Mouse (Mus musculus) liver, embryonic 13.5 days (tissue): ENCODE results near the gene Gm5678. TPM values are rescaled to one million over a fixed set of nuclear protein-coding genes. Genes with fewer than 3 reads are reported as not detected.

Source experiments
- ATAC-seq: fragments of 200-750 bp; cut with Nextera tagmentation; 2 replicates; pipeline ENCODE4 v1.8.0; 2017; ENCODE audit warnings: low read depth, mild to moderate bottlenecking, moderate number of reproducible peaks, moderate library complexity
- DNase-seq: peaks from one replicate; pipeline ENCODE4 v3.0.0; 2022
- H3K27ac ChIP-seq: fragments of 300-500 bp; sonication (generic); 2 replicates; pipeline ENCODE4 v1.5.1; 2015; ENCODE audit warnings: moderate library complexity, mild to moderate bottlenecking, inconsistent platforms
- H3K27me3 ChIP-seq: fragments of 300-500 bp; sonication (generic); 2 replicates; pipeline ENCODE4 v1.6.1; 2015; ENCODE audit warnings: mild to moderate bottlenecking, inconsistent platforms
- H3K36me3 ChIP-seq: fragments of 300-500 bp; sonication (generic); 2 replicates; pipeline ENCODE4 v1.6.1; 2015; ENCODE audit warnings: mild to moderate bottlenecking, inconsistent platforms
- H3K4me1 ChIP-seq: fragments of 300-500 bp; sonication (generic); replicated peaks from 2 replicates; pipeline ENCODE4 v1.6.1; 2015; ENCODE audit warnings: inconsistent platforms
- H3K4me2 ChIP-seq: fragments of 300-500 bp; sonication (generic); 2 replicates; pipeline ENCODE4 v1.6.1; 2015; ENCODE audit warnings: inconsistent platforms, mild to moderate bottlenecking, moderate library complexity
- H3K4me3 ChIP-seq: fragments of 300-500 bp; sonication (generic); replicated peaks from 2 replicates; pipeline ENCODE4 v1.5.1; 2015; ENCODE audit warnings: mild to moderate bottlenecking, inconsistent platforms
- H3K9ac ChIP-seq: fragments of 300-500 bp; sonication (generic); 2 replicates; pipeline ENCODE4 v1.6.1; 2015; ENCODE audit warnings: mild to moderate bottlenecking, inconsistent platforms
- H3K9me3 ChIP-seq: fragments of 300-500 bp; sonication (generic); replicated peaks from 2 replicates; pipeline ENCODE4 v1.6.1; 2016; ENCODE audit warnings: inconsistent platforms
- WGBS: fragments of 180-500 bp; shearing (Covaris S2); methylation state at CpG from one replicate; pipeline ENCODE4 v1.1.7; 2015; ENCODE audit not compliant: insufficient replicate concordance; 5-methylcytosine and 5-hydroxymethylcytosine counted together
- polyA plus RNA-seq: library from polyadenylated mRNA; unstranded; fragments of >200 nt; fragmentation: Nextera tagmentation; extraction: Ambion mirVana; gene quantifications from 2 replicates; pipeline ENCODE4 v1.2.1, GENCODE M21; 2015

Gm5678 gene
- polyA plus RNA-seq = not detected in 2 replicates

GRCm38 (mm10) chr16:93627761-93628400, at the start of gene Gm5678:
Gm5678 (plus strand) TSS chr16:93628097.
- H3K4me1 ChIP-seq = no peaks in the 10 kb centered on the region
- DNase-seq (no peak), ATAC-seq (no peak)
- no peaks in the 10 kb centered on the region for H3K9me3 ChIP-seq
- H3K9ac ChIP-seq = no peak within 1 kb of the TSS
- H3K4me3 ChIP-seq = no peak within 1 kb of the TSS
- no peaks in the 10 kb centered on the region for H3K36me3 ChIP-seq
- WGBS = 72% methylated on average over 23 of the region's 23 CpGs
- no peak within 1 kb of the TSS for H3K4me2 ChIP-seq
- H3K27ac ChIP-seq = no peak within 1 kb of the TSS
- peaks cover 12% of the 10 kb centered on the region; the same call in 1 of the 2 replicates for H3K27me3 ChIP-seq

GRCm38 (mm10) chr16:93578346-93579005, 49.4 kb upstream of the Gm5678 start:
- 69% methylated on average over 8 of the region's 8 CpGs for WGBS
- Histone ChIP-seq H3K9ac (no peak overlapping the region), H3K27ac (no peak overlapping the region), H3K9me3 (no peaks in the 10 kb centered on the region), H3K27me3 (no peaks in the 10 kb centered on the region), H3K4me3 (no peak overlapping the region), H3K4me2 (no peak overlapping the region), H3K36me3 (no peaks in the 10 kb centered on the region), H3K4me1 (no peaks in the 10 kb centered on the region)
- no peak for ATAC-seq
- no peak for DNase-seq

DNA sequence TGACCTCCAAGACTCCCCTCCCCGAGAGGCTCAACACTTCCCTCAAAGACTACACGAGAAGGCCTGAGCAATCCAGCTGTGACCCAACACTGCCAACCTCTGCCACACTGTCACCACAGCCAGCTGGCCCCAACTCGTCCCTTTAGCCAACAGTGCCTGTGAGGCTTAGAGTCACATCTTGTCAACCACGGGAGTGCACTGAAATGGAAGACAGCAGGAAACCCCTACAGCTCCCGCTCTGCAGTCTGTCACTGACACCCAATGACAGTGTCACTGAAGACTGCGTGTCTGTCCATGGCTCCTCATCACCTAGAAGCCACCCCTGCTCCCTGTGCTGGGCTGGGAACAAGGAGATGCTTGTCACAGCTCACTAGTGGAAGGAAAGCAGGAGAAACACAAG, 46.8 kb upstream of the Gm5678 start:
- peaks cover 9% of the 10 kb centered on the region; the same call in 1 of the 2 replicates for H3K36me3 ChIP-seq
- no peak overlapping the region for H3K9ac ChIP-seq
- H3K9me3 ChIP-seq = no peaks in the 10 kb centered on the region
- H3K4me3 ChIP-seq = no peak overlapping the region
- DNase-seq (no peak), ATAC-seq (no peak)
- H3K27me3 ChIP-seq = no peaks in the 10 kb centered on the region
- WGBS = 55% methylated on average over 6 of the region's 6 CpGs
- peaks cover 11% of the 10 kb centered on the region; the same call in 1 of the 2 replicates for H3K4me1 ChIP-seq
- no peak overlapping the region for H3K4me2 ChIP-seq
- H3K27ac ChIP-seq = no peak overlapping the region

DNA sequence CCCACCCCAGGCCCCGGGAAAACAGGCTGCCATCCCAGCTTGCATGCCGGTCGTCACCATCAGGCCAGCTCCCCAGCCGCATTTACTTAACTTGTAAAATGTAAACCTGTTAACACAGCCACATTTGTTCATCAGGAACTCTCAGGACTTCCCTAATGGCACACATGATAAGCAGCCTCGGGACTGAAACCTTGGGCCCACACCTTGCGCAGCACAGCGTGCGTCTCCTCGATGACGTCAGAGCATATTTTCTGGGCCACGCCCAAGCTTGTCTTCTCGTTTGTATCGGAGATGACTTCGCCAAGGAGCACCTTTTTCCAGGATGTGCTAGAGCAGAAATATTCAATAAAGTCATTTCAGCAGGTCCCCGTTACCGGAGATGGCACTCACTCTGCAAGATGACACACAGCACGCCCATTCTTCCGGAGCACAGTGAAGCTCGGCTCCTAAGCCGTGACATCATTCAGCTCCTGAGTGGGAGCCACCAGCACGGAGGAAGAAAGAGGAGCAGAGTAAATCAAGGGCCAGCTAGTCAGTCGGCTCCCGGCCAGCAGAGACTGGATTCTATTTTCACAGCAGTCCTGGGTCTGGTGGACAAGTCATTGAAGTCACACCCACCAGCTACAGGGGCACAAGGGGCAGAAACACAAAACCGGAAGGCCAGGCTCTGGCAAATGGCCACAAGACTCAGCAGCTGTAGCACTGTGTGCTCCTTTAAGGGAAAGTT, 42.8 kb upstream of the Gm5678 start:
- Histone ChIP-seq H3K4me3 (no peak overlapping the region), H3K4me2 (no peak overlapping the region), H3K9me3 (no peaks in the 10 kb centered on the region), H3K27ac (no peak overlapping the region), H3K9ac (no peak overlapping the region), H3K27me3 (no peaks in the 10 kb centered on the region), H3K36me3 (peaks cover 18% of the 10 kb centered on the region; the same call in 1 of the 2 replicates), H3K4me1 (peaks cover 25% of the 10 kb centered on the region)
- DNase-seq (no peak), ATAC-seq (no peak)
- WGBS = 70% methylated on average over 24 of the region's 24 CpGs

DNA sequence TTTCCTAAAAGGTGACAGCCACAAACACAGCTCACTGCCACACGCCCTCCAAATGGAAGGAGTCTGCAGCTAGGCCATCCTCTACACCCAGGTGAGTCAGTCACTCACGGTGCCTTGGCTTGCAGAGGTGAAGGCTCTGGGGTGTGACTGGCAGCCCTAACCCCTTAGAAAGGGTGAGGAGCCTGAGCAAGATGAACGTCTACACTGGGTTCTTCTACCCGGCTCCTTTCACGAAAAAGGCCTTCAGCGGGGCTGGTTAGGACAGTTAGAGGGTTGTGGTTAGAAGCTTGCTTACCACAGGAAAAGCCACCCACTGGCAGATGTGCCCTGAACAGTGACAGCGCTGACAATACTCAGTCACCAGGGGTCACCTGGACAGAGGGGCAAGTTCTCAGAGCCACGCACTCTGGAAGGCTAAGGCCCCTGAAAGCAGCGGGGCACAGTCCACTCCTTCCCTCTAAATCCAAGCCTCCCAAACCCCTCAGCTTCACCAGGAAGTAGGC, 42.1 kb upstream of the Gm5678 start:
- Histone ChIP-seq H3K4me1 (peaks cover 25% of the 10 kb centered on the region), H3K9me3 (no peaks in the 10 kb centered on the region), H3K4me2 (no peak overlapping the region), H3K27me3 (no peaks in the 10 kb centered on the region), H3K36me3 (peaks cover 23% of the 10 kb centered on the region), H3K4me3 (no peak overlapping the region), H3K9ac (no peak overlapping the region), H3K27ac (no peak overlapping the region; the same call in 1 of the 2 replicates)
- DNase-seq = no peak
- peak; percentile 15; the same call in 1 of the 2 replicates for ATAC-seq
- WGBS = 30% methylated on average over 9 of the region's 9 CpGs

DNA sequence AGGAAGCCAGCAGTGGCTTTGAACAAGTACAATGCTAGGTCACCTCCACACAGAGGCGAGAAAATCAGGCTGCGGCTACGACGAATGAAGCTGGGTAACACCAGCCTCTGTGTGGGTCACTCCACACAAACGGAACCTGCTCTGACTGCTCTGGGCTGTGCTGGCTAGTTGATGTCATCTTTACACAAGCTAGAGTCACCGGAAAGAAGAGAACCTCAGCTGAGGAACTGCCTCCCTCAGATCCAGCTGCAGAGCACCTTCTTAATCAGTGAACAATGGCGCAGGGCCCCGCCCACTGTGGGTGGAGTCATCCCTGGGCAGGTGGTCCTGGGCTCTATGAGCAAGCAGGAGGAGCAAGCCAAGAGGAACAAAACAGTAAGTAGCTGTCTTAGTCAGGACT, 41.5 kb upstream of the Gm5678 start:
- H3K4me1 ChIP-seq = peaks cover 25% of the 10 kb centered on the region
- no peak overlapping the region for H3K27ac ChIP-seq
- peaks cover 27% of the 10 kb centered on the region for H3K36me3 ChIP-seq
- H3K9ac ChIP-seq = no peak overlapping the region
- ATAC-seq (no peak), DNase-seq (no peak)
- WGBS = 49% methylated on average over 8 of the region's 8 CpGs
- no peaks in the 10 kb centered on the region for H3K9me3 ChIP-seq
- H3K27me3 ChIP-seq = no peaks in the 10 kb centered on the region
- H3K4me3 ChIP-seq = no peak overlapping the region
- no peak overlapping the region for H3K4me2 ChIP-seq

GRCm38 (mm10) chr16:93588281-93588680, 39.6 kb upstream of the Gm5678 start:
- peaks cover 27% of the 10 kb centered on the region for H3K36me3 ChIP-seq
- H3K4me1 ChIP-seq = peaks cover 25% of the 10 kb centered on the region
- no peaks in the 10 kb centered on the region for H3K27me3 ChIP-seq
- DNase-seq = no peak
- no peak overlapping the region for H3K4me2 ChIP-seq
- no peak overlapping the region for H3K9ac ChIP-seq
- no peak overlapping the region; the same call in 1 of the 2 replicates for H3K27ac ChIP-seq
- 58% methylated on average over 4 of the region's 4 CpGs for WGBS
- H3K9me3 ChIP-seq = no peaks in the 10 kb centered on the region
- ATAC-seq = no peak
- H3K4me3 ChIP-seq = no peak overlapping the region

- H3K9ac ChIP-seq = no peak overlapping the region
- H3K27me3 ChIP-seq = no peaks in the 10 kb centered on the region
- no peak for DNase-seq
- H3K4me2 ChIP-seq = no peak overlapping the region
- no peaks in the 10 kb centered on the region for H3K9me3 ChIP-seq
- 82% methylated on average over 15 of the region's 15 CpGs for WGBS
- peaks cover 22% of the 10 kb centered on the region for H3K36me3 ChIP-seq
- no peak overlapping the region for H3K27ac ChIP-seq
- H3K4me3 ChIP-seq = no peak overlapping the region
- no peak for ATAC-seq
- H3K4me1 ChIP-seq = peaks cover 16% of the 10 kb centered on the region
Observed at GRCm38 (mm10) chr16:93590915-93591314, 37.0 kb upstream of the Gm5678 start.

DNA sequence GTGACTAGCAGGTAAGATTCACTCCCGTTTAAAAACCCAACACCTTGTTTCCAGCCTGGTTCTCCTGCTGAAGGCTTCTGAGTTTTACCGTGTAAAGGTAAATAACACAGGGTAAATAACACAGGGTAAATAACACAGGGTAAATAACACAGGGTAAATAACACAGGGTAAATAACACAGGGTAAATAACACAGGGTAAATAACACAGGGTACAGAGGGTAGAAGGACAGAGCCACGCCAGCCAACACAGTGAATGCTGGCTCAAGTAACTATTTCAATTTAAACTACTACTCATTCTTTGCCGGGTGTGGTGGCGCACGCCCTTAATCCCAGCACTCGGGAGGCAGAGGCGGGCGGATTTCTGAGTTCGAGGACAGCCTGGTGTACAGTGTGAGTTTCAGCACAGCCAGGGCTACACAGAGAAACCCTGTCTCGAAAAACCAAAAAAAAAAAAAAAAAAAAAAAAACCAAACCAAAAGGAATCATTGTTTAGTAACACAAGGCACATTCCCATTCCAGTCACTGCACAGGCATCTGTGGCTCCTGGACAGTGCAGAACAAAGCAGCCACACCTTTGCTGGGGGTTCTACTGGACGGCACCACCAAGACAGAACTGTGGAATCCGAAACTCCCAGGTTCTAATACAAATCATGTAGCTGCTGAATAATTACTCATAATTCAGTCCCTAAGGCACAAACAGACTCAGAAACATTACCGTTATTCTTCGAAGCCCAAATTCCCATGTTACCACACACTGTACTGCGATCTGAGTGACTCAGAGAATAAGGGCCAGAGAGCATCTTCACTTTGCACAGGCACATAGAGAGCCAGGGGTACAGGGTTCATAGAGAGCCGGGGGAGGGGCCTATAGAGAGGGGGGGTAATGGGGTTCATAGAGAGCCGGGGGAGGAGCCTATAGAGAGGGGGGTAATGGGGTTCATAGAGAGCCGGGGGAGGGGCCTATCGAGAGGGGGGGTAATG, 36.2 kb upstream of the Gm5678 start:
- Histone ChIP-seq H3K9ac (no peak overlapping the region), H3K4me3 (no peak overlapping the region), H3K27ac (no peak overlapping the region), H3K4me2 (no peak overlapping the region), H3K4me1 (peaks cover 9% of the 10 kb centered on the region), H3K27me3 (no peaks in the 10 kb centered on the region), H3K36me3 (peaks cover 22% of the 10 kb centered on the region), H3K9me3 (no peaks in the 10 kb centered on the region)
- ATAC-seq (no peak), DNase-seq (no peak)
- 79% methylated on average over 20 of the region's 20 CpGs for WGBS

- Histone ChIP-seq H3K4me1 (peaks cover 7% of the 10 kb centered on the region), H3K9me3 (no peaks in the 10 kb centered on the region), H3K4me3 (no peak overlapping the region), H3K36me3 (peaks cover 27% of the 10 kb centered on the region), H3K9ac (no peak overlapping the region), H3K27me3 (no peaks in the 10 kb centered on the region), H3K27ac (no peak overlapping the region), H3K4me2 (no peak overlapping the region)
- 88% methylated on average over 3 of the region's 3 CpGs for WGBS
- ATAC-seq = 0 out of 2 replicates have a peak, but pooled peaks have one; percentile 37
- DNase-seq = no peak
Observed at GRCm38 (mm10) chr16:93592711-93593110, 35.2 kb upstream of the Gm5678 start.
